Mouse (Mus musculus): ENCODE data around the gene Myo19.

The Myo19 gene

DNA sequence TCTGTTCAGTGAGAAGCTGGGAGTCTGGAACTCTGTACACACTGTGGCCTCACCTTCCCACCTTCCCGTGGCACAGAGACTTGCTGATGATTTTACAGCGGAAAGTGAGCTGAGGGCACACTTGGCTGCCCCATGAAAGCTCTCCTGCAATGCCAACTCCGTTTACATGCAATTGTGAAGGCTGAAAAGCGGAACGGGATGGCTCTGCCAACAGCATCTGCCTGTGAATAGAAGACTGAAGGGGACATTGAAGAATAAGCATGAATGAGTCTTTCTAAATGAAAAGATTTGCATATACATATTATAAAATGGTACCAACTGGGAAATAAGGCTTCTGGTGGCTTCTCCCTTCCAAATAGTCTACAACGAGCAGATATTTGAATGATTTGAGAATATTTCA, 67.3 kb downstream of the Myo19 start:
- DNase-seq (ENCODE audit: low spot score): no peak

DNA sequence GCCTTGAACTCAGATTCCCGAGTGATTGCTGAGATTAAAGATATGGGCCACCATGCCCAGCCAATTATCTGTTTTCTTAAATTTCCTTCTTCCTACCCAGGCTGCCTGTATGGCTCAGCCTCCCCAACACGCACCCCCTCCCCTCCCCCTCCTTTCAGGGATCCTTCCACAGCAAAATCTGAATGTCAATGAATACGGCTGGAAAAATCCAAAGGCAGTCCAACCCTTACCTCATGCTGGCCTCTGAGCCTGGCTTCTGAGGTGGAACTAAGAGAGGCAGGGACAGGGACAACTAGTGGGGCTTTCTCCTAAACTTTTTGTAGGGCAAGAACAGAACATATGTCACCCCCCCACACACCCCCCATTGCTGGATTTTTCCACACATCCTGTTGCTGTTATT, 68.2 kb downstream of the Myo19 start:
- DNase-seq (ENCODE audit: low spot score): no peak

DNA sequence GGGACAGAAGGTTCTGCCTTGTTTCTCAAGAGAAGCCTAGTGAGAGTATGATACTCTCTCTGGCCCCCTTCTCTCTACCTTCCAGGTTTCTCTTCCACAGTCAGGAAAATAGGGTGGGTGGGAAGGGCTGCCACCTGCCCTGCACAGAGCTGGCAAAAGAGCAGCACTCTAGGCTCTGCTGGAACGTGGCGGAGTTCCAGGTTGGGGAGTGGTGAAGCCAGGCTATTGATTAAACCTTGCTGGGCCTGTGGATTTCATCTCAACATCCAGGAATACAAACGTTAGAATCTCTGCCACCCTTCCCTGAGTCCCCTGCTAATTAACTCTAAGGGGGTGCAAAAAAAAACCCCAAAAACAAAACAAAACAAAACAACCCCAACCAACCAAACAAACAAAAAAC, 68.6 kb downstream of the Myo19 start:
- DNase-seq (ENCODE audit: low spot score): no peak

DNA sequence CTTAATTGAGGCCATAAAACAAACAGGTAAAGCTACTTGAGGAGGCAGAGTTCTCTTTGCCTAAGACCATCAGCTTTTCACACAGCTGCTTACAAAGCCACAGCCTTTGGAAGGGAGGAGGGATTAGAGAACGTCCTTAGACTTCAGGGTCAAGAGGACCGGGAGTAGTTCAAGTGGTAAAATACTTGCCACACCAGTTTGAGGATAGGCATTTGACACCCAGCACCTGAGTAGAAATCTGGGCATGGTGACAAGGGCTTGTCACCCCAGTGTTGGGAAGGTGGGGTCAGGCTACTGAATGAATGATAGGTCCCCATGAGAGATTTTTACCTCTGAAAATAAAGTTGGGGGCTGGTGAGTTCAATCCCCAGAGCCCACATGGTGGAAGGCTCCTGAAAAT, 72.7 kb downstream of the Myo19 start:
- DNase-seq (ENCODE audit: low spot score): no peak

DNA sequence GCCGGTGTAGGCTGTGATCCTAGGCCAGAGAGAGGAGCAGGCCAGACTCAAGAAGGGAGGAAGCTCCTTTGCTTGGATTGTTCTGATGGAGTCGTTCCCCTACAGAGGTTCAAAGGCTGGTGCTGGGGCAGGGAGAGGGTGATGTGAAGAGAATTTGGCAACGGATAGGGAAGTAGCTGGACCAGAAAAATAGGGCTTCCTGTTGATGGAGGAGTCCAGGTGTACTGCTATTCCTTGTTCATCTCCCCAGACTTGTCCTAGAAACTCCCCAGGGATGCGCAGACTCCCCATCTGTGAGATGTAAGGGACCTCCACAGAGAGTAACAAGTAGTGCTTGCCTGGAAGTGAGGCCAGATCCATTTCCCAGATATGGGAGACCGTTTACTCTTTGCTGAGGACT, 76.5 kb downstream of the Myo19 start:
- no peak for DNase-seq (ENCODE audit: low spot score)

DNA sequence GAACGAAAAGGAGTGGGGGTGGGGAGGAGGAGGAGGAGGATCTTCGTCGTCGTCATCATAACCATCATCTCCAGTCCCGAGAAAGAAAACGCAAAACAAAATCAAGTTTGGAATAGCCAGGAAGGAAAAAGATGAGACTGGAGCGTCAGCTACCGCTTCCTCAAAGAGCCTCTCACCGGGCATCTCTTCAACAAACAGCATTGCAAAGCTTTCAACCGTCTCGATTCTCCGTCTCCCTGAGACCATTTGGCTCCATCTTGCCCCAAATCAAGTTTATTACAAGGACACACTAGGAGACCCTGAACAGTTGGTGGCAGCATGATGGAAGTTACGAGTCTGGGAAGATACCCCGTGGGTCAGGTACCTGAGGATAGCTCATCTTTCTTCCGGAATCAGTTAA, 77.2 kb downstream of the Myo19 start:
- DNase-seq (ENCODE audit: low spot score): no peak

DNA sequence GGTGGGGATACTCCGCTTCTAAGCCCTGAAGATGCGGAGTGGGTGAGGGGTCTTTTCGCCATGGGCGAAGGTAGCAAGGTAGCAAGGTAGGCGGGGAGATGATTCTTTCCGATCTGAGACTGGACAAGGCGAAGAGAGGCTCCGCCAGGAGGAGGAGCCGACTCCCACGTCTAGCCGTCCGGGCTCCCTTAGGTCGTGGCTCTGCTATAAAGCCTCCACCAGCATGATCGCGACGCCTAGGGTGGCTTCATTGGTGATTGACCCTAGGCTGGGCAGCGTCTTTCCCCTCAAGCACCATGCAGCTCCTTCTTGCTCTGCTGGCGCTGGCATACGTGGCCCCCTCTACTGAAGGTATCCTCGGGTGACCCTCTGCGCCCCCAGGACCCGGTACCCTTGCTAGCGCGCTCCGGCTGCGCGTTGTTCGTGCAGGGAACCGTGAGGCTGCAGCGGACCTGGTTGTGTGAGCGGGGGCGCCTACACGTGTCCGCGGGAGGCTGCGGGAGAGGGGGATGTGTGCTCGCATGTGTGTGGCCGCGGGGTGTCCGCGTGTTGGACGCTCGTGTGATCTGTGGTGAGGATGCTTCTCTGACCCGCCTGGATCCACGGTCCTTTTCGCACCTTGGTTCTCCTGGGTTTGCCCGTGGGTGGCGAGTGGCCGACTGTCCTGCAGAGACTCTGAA, 77.8 kb downstream of the Myo19 start, which contains the start of gene Car4:
Car4 (plus strand) TSS at position 196 of the 680 bp plus-strand sequence.
- DNase-seq (ENCODE audit: low spot score): no peak

DNA sequence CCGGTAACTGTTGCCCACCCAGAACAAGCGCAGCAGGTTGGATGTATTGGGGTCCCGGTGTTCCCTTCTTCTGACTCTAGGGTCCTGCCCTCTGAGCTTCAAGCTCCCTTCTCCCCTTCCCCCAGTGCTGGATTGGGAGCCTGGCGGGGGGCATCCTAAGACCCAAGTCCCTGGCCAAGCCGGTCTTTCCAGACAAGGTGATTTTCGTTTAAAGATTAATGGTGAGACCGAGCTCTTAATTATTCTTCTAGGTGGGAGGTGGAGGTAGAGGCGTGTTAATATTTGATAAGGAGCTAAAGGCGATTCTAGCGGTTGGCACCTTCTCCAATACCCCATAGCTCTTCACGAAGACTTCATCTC, 78.3 kb downstream of the Myo19 start:
- no peak for DNase-seq (ENCODE audit: low spot score)

DNA sequence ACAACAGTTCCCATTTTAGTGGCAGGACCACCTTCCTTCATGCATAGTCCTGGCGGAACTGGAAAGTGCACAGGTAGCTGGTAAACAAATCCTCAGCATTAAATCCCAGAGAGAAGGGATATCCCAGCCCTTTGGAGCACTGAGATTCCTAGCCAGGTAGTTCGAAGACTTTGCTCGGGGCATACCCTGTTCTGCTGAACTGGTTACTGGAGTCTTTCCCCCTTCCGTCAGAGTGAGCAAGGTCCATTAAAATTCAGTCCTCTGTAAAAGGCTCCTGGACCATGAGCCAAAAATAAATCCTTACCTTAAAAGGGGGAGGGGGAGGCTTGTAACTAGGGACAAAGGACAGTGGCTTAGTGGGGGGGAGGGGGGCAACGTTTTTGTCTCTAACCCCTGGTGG, 79.2 kb downstream of the Myo19 start:
- DNase-seq (ENCODE audit: low spot score): no peak

DNA sequence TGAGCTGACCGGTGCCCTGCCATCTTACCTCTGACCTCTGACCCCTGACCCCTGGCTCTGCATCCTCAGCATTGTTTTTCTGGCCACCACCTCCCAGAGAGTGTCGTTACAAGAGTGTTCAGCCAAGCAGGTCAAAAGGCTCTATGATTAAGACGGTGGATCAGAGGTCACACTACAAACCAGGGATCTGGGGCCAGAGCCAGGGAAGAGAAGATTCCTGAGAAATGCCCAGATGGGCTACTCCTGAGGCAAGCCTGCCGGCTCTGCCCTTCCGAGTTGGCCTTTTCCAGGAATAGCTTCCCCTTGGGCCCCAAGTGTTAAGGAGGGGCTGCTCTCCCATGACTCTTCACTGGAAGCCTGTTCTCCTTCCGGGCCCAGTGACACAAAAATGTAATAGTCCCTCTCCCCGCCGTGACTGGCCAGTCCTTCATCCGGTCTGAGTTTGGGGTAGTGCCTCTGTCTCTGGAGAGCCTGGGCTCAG, 79.8 kb downstream of the Myo19 start:
- no peak for DNase-seq (ENCODE audit: low spot score)

DNA sequence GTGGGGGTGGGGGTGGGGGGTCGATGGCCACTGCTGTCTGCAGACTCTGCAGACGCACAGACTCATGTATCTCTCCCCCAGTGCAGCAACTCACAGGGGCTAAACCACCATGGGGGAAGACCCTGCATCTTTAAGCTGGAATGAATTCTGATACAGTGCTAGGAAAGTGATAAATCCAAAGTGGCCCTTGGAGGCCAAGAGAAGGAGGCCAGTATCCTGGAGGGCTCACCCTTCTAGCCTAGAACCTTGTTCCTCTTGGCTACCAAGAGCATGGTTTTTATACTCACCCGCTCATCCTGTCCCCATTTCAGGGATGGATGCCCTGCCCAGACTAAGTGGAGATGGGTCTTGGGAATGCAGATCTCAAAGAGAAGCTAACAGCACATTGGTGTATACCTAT, 80.3 kb downstream of the Myo19 start:
- DNase-seq (ENCODE audit: low spot score): no peak

DNA sequence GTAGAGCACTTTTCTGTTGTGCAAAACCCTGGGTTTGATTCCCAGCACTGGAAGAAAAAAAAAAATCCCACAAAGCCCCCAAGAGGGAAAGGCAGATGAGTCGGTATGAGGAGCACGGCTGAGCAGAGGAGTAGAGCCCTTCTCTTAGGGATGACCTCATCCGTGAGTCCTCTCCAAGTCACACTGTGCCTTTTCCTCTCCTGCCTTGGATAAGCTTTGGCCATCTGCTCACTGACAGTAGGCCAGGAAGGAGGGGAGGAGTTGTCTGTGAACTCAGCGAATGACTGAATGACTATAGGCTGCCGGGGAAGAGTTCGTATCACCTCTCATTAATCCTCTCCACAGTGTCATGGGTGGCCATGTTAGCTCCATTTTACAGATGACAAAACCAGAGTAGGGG, 80.8 kb downstream of the Myo19 start:
- DNase-seq (ENCODE audit: low spot score): no peak
